Mouse (Mus musculus): ENCODE measurements around the gene Nxph4. TPM values are rescaled to one million over a fixed set of nuclear protein-coding genes. Genes with fewer than 3 reads are reported as not detected.

The Nxph4 gene
- polyA plus RNA-seq, 1 experiment from 2014 or later: 0.81 TPM

- Histone ChIP-seq H3K27me3 (ENCODE audit: control insufficient read depth, insufficient read depth, low read length) (no peaks in the 10 kb centered on the region), H3K27ac (replicated peaks in 1 of 2; ENCODE audit: control insufficient read depth in 1 of 2, insufficient read depth in 1 of 2, low read depth in 2 of 2, low read length in 2 of 2) (no peak overlapping the region), H3K9ac (ENCODE audit: low read length) (no peak overlapping the region), H3K4me2 (ENCODE audit: low read length) (no peak overlapping the region), H3K9me3 (ENCODE audit: control insufficient read depth, low read length) (no peaks in the 10 kb centered on the region), H3K4me1 (ENCODE audit: control insufficient read depth in 2 of 2, insufficient read depth in 2 of 2, low read length in 2 of 2) (no peaks in the 10 kb centered on the region), H3K36me3 (ENCODE audit: control insufficient read depth, insufficient read depth, low read length) (peaks cover 88% of the 10 kb centered on the region), H3K4me3 (ENCODE audit: control insufficient read depth in 1 of 2, insufficient read depth in 1 of 2, low read depth in 1 of 2, low read length in 2 of 2) (no peak overlapping the region)
- 0 out of 2 replicates have a peak, but pooled peaks have one; percentile 39 for ATAC-seq (ENCODE audit: insufficient number of reproducible peaks, insufficient read depth, low FRiP score, low read depth)
- 83% methylated on average over 19 of the region's 19 CpGs for WGBS
These were observed 53.2 kb downstream of the Nxph4 start for GRCm38 (mm10) chr10:127480833-127481813.

GRCm38 (mm10) chr10:127479131-127479530, 55.2 kb downstream of the Nxph4 start:
- no peak for ATAC-seq (ENCODE audit: insufficient number of reproducible peaks, insufficient read depth, low FRiP score, low read depth)
- Histone ChIP-seq H3K9ac (ENCODE audit: low read length) (no peak overlapping the region), H3K4me1 (ENCODE audit: control insufficient read depth in 2 of 2, insufficient read depth in 2 of 2, low read length in 2 of 2) (no peaks in the 10 kb centered on the region), H3K36me3 (ENCODE audit: control insufficient read depth, insufficient read depth, low read length) (peaks cover 83% of the 10 kb centered on the region), H3K4me2 (ENCODE audit: low read length) (no peak overlapping the region), H3K27ac (replicated peaks in 1 of 2; ENCODE audit: control insufficient read depth in 1 of 2, insufficient read depth in 1 of 2, low read depth in 2 of 2, low read length in 2 of 2) (no peak overlapping the region), H3K4me3 (ENCODE audit: control insufficient read depth in 1 of 2, insufficient read depth in 1 of 2, low read depth in 1 of 2, low read length in 2 of 2) (no peak overlapping the region), H3K27me3 (ENCODE audit: control insufficient read depth, insufficient read depth, low read length) (no peaks in the 10 kb centered on the region), H3K9me3 (ENCODE audit: control insufficient read depth, low read length) (no peaks in the 10 kb centered on the region)
- 93% methylated on average over 4 of the region's 4 CpGs for WGBS

- peaks cover 74% of the 10 kb centered on the region for H3K36me3 ChIP-seq (ENCODE audit: control insufficient read depth, insufficient read depth, low read length)
- 77% methylated on average over 7 of the region's 7 CpGs for WGBS
These were observed 57.1 kb downstream of the Nxph4 start for GRCm38 (mm10) chr10:127477301-127477700.

GRCm38 (mm10) chr10:127476541-127476940, 57.8 kb downstream of the Nxph4 start:
- H3K27me3 ChIP-seq (ENCODE audit: control insufficient read depth, insufficient read depth, low read length): no peaks in the 10 kb centered on the region
- H3K4me1 ChIP-seq (ENCODE audit: control insufficient read depth in 2 of 2, insufficient read depth in 2 of 2, low read length in 2 of 2): peaks cover 3 to 10% of the 10 kb centered on the region in 2 experiments
- no peak overlapping the region for H3K4me3 ChIP-seq (ENCODE audit: control insufficient read depth in 1 of 2, insufficient read depth in 1 of 2, low read depth in 1 of 2, low read length in 2 of 2)
- H3K9me3 ChIP-seq (ENCODE audit: control insufficient read depth, low read length): no peaks in the 10 kb centered on the region
- H3K27ac ChIP-seq (replicated peaks in 1 of 2; ENCODE audit: control insufficient read depth in 1 of 2, insufficient read depth in 1 of 2, low read depth in 2 of 2, low read length in 2 of 2): no peak overlapping the region
- ATAC-seq (ENCODE audit: insufficient number of reproducible peaks, insufficient read depth, low FRiP score, low read depth): no peak
- H3K9ac ChIP-seq (ENCODE audit: low read length): no peak overlapping the region
- 92% methylated on average over 3 of the region's 3 CpGs for WGBS
- no peak overlapping the region for H3K4me2 ChIP-seq (ENCODE audit: low read length)
- H3K36me3 ChIP-seq (ENCODE audit: control insufficient read depth, insufficient read depth, low read length): peaks cover 72% of the 10 kb centered on the region

More at GRCm38 (mm10) chr10:127477301-127477700, 57.1 kb downstream of the Nxph4 start:
- H3K4me1 ChIP-seq (ENCODE audit: control insufficient read depth in 2 of 2, insufficient read depth in 2 of 2, low read length in 2 of 2): peaks cover 0 to 6% of the 10 kb centered on the region in 2 experiments; a peak in 2 of 4 replicates
- no peak for ATAC-seq (ENCODE audit: insufficient number of reproducible peaks, insufficient read depth, low FRiP score, low read depth)
- H3K4me3 ChIP-seq (ENCODE audit: control insufficient read depth in 1 of 2, insufficient read depth in 1 of 2, low read depth in 1 of 2, low read length in 2 of 2): no peak overlapping the region
- no peaks in the 10 kb centered on the region for H3K9me3 ChIP-seq (ENCODE audit: control insufficient read depth, low read length)
- H3K9ac ChIP-seq (ENCODE audit: low read length): no peak overlapping the region
- H3K4me2 ChIP-seq (ENCODE audit: low read length): no peak overlapping the region
- no peaks in the 10 kb centered on the region for H3K27me3 ChIP-seq (ENCODE audit: control insufficient read depth, insufficient read depth, low read length)
- H3K27ac ChIP-seq (replicated peaks in 1 of 2; ENCODE audit: control insufficient read depth in 1 of 2, insufficient read depth in 1 of 2, low read depth in 2 of 2, low read length in 2 of 2): no peak overlapping the region

Other genes starting within 250 kb of the Nxph4 start
- 13.8 and 16.1 TPM in 2 replicates for gene Mbd6, start 245.5 kb downstream of the Nxph4 start, polyA plus RNA-seq (2014; fragmentation: Nextera tagmentation; extraction: Ambion mirVana)
- gene Mars, start 222.8 kb downstream of the Nxph4 start, polyA plus RNA-seq (2014; fragmentation: Nextera tagmentation; extraction: Ambion mirVana): 76.1 and 76.2 TPM in 2 replicates
- gene Arhgap9, start 212.6 kb downstream of the Nxph4 start, polyA plus RNA-seq (2014; fragmentation: Nextera tagmentation; extraction: Ambion mirVana): 1.3 and 2.4 TPM in 2 replicates
- gene Gli1, start 192.6 kb downstream of the Nxph4 start, polyA plus RNA-seq (2014; fragmentation: Nextera tagmentation; extraction: Ambion mirVana): 0.07 and 0.36 TPM in 2 replicates
- gene Inhbe, start 180.1 kb downstream of the Nxph4 start, polyA plus RNA-seq (2014; fragmentation: Nextera tagmentation; extraction: Ambion mirVana): not detected in 2 replicates
- not detected in 2 replicates for gene Inhbc, start 164.1 kb downstream of the Nxph4 start, polyA plus RNA-seq (2014; fragmentation: Nextera tagmentation; extraction: Ambion mirVana)
- gene R3hdm2, start 154.2 kb downstream of the Nxph4 start, polyA plus RNA-seq (2014; fragmentation: Nextera tagmentation; extraction: Ambion mirVana): 32.8 and 36.3 TPM in 2 replicates
- gene Stac3, start 32.9 kb downstream of the Nxph4 start, polyA plus RNA-seq (2014; fragmentation: Nextera tagmentation; extraction: Ambion mirVana): 0.31 TPM in 1 of 2 replicates, not detected in the other
- 31.2 and 34.2 TPM in 2 replicates for gene Ndufa4l2, start 19.6 kb downstream of the Nxph4 start, polyA plus RNA-seq (2014; fragmentation: Nextera tagmentation; extraction: Ambion mirVana)
- 71.7 and 73.0 TPM in 2 replicates for gene Shmt2, start 12.1 kb downstream of the Nxph4 start, polyA plus RNA-seq (2014; fragmentation: Nextera tagmentation; extraction: Ambion mirVana)
- 29.4 and 31.2 TPM in 2 replicates for gene Lrp1, start 86.6 kb upstream of the Nxph4 start, polyA plus RNA-seq (2014; fragmentation: Nextera tagmentation; extraction: Ambion mirVana)
- 25.2 and 25.7 TPM in 2 replicates for gene Stat6, start 108.4 kb upstream of the Nxph4 start, polyA plus RNA-seq (2014; fragmentation: Nextera tagmentation; extraction: Ambion mirVana)
- 8.8 and 11.8 TPM in 2 replicates for gene Nemp1, start 132.3 kb upstream of the Nxph4 start, polyA plus RNA-seq (2014; fragmentation: Nextera tagmentation; extraction: Ambion mirVana)
- 6.4 and 9.0 TPM in 2 replicates for gene Nab2, start 134.0 kb upstream of the Nxph4 start, polyA plus RNA-seq (2014; fragmentation: Nextera tagmentation; extraction: Ambion mirVana)
- gene Myo1a, start 170.6 kb upstream of the Nxph4 start, polyA plus RNA-seq (2014; fragmentation: Nextera tagmentation; extraction: Ambion mirVana): 0.12 TPM in 1 of 2 replicates, not detected in the other
- 1.3 TPM in 1 of 2 replicates, not detected in the other for gene Tac2, start 189.9 kb upstream of the Nxph4 start, polyA plus RNA-seq (2014; fragmentation: Nextera tagmentation; extraction: Ambion mirVana)
- 2.3 and 2.6 TPM in 2 replicates for gene Zbtb39, start 205.0 kb upstream of the Nxph4 start, polyA plus RNA-seq (2014; fragmentation: Nextera tagmentation; extraction: Ambion mirVana)
- 6.1 and 9.3 TPM in 2 replicates for gene Gpr182, start 217.2 kb upstream of the Nxph4 start, polyA plus RNA-seq (2014; fragmentation: Nextera tagmentation; extraction: Ambion mirVana)
- not detected in 2 replicates for gene Rdh1, start 225.2 kb upstream of the Nxph4 start, polyA plus RNA-seq (2014; fragmentation: Nextera tagmentation; extraction: Ambion mirVana)
- not detected in 2 replicates for gene Rdh16f1, start 225.2 kb upstream of the Nxph4 start, polyA plus RNA-seq (2014; fragmentation: Nextera tagmentation; extraction: Ambion mirVana)
- gene Rdh9, start 241.8 kb upstream of the Nxph4 start, polyA plus RNA-seq (2014; fragmentation: Nextera tagmentation; extraction: Ambion mirVana): 0.09 and 0.14 TPM in 2 replicates

Data from heart, embryonic 14.5 days (tissue).